Mouse (Mus musculus): ENCODE results near the gene Lmo2.

DNA sequence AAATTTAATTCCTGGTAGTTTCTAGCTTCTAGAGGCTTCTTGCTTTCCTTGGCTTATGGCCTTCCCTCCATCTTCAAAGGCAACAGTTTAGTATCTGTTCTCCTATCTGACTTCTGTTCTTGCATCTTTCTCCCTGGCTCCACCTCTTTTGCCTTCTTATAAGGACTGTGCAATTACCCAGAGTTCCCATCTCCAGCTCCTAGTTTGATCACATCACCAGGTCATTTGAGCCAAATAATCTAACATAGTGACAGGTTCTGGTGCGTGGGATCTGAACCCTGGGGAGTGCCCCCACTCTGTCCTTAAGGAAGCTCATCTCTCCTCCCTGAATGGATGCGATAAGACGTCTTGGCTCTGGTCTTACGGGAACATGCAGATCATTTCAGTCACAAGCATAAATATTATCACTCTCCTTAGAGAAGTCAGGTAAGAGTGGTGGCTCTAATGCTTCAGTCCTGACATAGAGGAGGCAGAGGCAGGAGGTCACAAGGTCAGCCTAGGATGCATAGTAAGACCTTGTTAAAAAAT, 31.1 kb upstream of the Lmo2 start:
- no peak for TF ChIP-seq CTCF (IDR thresholded peaks at IDR 0.05; ENCODE audit: extremely low read depth, insufficient read length, insufficient replicate concordance, low read depth, low read length)
- no peak for TF ChIP-seq POLR2A (IDR thresholded peaks at IDR 0.05; ENCODE audit: low read depth, low read length)
